Mouse (Mus musculus) bone marrow, adult 2 months (tissue): Measurements from ENCODE around the gene Necab3.

ENCODE experiments used
- CTCF ChIP-seq: fragments of 200-500 bp; IDR thresholded peaks from 2 replicates; pipeline ENCODE4 v1.5.1; 2011; ENCODE audit warnings: low read length, control low read depth; ENCODE audit not compliant: control insufficient read depth, insufficient read depth
- POLR2A ChIP-seq: fragments of 200-500 bp; IDR thresholded peaks from 2 replicates; pipeline ENCODE4 v1.6.1; 2011; ENCODE audit warnings: low read depth, mild to moderate bottlenecking, control low read depth, low read length, borderline replicate concordance; ENCODE audit not compliant: control insufficient read depth

- no peak for TF ChIP-seq CTCF
- no peak for TF ChIP-seq POLR2A
These were observed 51.6 kb downstream of the Necab3 start for GRCm38 (mm10) chr2:154507076-154507475.
